Mouse (Mus musculus): ENCODE results near the gene Golga7b. TPM values are rescaled to one million over a fixed set of nuclear protein-coding genes. Genes with fewer than 3 reads are reported as not detected.

Golga7b gene
- total RNA-seq (2014; fragmentation: Nextera tagmentation) (not detected in 2 replicates), total RNA-seq (2017) (0.11 TPM in 1 of 2 replicates, not detected in the other), polyA plus RNA-seq (2012) (not detected in 2 replicates)

GRCm38 (mm10) chr19:42247519-42247918 is at the start of gene Golga7b:
TSS of gene Golga7b (plus strand) at chr19:42247574.
- H3K36me3 ChIP-seq (replicated peaks) = no peaks in the 10 kb centered on the region
- no peak for ATAC-seq (ENCODE audit: extremely low read depth, insufficient number of reproducible peaks, low FRiP score, poor library complexity, severe bottlenecking)
- H3K27me3 ChIP-seq (ENCODE audit: insufficient read depth, low read length) = peaks cover 17% of the 10 kb centered on the region; the same call in 1 of the 2 replicates
- H3K9me3 ChIP-seq (replicated peaks) = no peaks in the 10 kb centered on the region
- DNase-seq (ENCODE audit: low spot score) = no peak
- no peaks in the 10 kb centered on the region for H3K4me1 ChIP-seq (ENCODE audit: insufficient read depth, low read depth, low read length)
- H3K4me3 ChIP-seq (ENCODE audit: low read depth, low read length) = no peak within 1 kb of the TSS
- TF ChIP-seq GATA1 (IDR thresholded peaks at IDR 0.05; ENCODE audit: borderline replicate concordance, low read length) = no peak
- no peak for TF ChIP-seq POLR2AphosphoS5 (IDR thresholded peaks at IDR 0.05; ENCODE audit: insufficient replicate concordance, low read depth, low read length)
- no peak for TF ChIP-seq TAL1 (conservative IDR thresholded peaks at IDR 0.05; ENCODE audit: low read depth, low read length)
- TF ChIP-seq GATA2 (IDR thresholded peaks at IDR 0.05; ENCODE audit: borderline replicate concordance, low read depth, low read length) = no peak
- TF ChIP-seq CTCF (IDR thresholded peaks at IDR 0.05; ENCODE audit: low read depth, low read length) = no peak

- peaks cover 5% of the 10 kb centered on the region; the same call in 1 of the 2 replicates for H3K4me1 ChIP-seq (ENCODE audit: insufficient read depth, low read depth, low read length)
- peaks cover 10% of the 10 kb centered on the region for H3K36me3 ChIP-seq (replicated peaks)
- no peak overlapping the region for H3K4me3 ChIP-seq (ENCODE audit: low read depth, low read length)
- ATAC-seq (ENCODE audit: extremely low read depth, insufficient number of reproducible peaks, low FRiP score, poor library complexity, severe bottlenecking) = no peak
- no peak for TF ChIP-seq CTCF (IDR thresholded peaks at IDR 0.05; ENCODE audit: low read depth, low read length)
- no peak for TF ChIP-seq GATA2 (IDR thresholded peaks at IDR 0.05; ENCODE audit: borderline replicate concordance, low read depth, low read length)
- TF ChIP-seq GATA1 (IDR thresholded peaks at IDR 0.05; ENCODE audit: borderline replicate concordance, low read length) = no peak
- TF ChIP-seq TAL1 (conservative IDR thresholded peaks at IDR 0.05; ENCODE audit: low read depth, low read length) = no peak
- TF ChIP-seq POLR2AphosphoS5 (IDR thresholded peaks at IDR 0.05; ENCODE audit: insufficient replicate concordance, low read depth, low read length) = no peak
- no peak for DNase-seq (ENCODE audit: low spot score)
- peaks cover 37% of the 10 kb centered on the region for H3K27me3 ChIP-seq (ENCODE audit: insufficient read depth, low read length)
- H3K9me3 ChIP-seq (replicated peaks) = no peaks in the 10 kb centered on the region
These were observed 49.3 kb upstream of the Golga7b start for GRCm38 (mm10) chr19:42198026-42198425.

GRCm38 (mm10) chr19:42201696-42202381 is 45.5 kb upstream of the Golga7b start, which contains the start of gene Sfrp5:
TSS of gene Sfrp5 (minus strand) at chr19:42202252.
- no peak for TF ChIP-seq GATA1 (IDR thresholded peaks at IDR 0.05; ENCODE audit: borderline replicate concordance, low read length)
- no peak for TF ChIP-seq TAL1 (conservative IDR thresholded peaks at IDR 0.05; ENCODE audit: low read depth, low read length)
- TF ChIP-seq GATA2 (IDR thresholded peaks at IDR 0.05; ENCODE audit: borderline replicate concordance, low read depth, low read length) = no peak
- TF ChIP-seq POLR2AphosphoS5 (IDR thresholded peaks at IDR 0.05; ENCODE audit: insufficient replicate concordance, low read depth, low read length) = no peak
- no peak for TF ChIP-seq CTCF (IDR thresholded peaks at IDR 0.05; ENCODE audit: low read depth, low read length)
- DNase-seq (ENCODE audit: low spot score) (no peak), ATAC-seq (ENCODE audit: extremely low read depth, insufficient number of reproducible peaks, low FRiP score, poor library complexity, severe bottlenecking) (no peak)
- no peak within 1 kb of the TSS; the same call in 1 of the 2 replicates for H3K4me3 ChIP-seq (ENCODE audit: low read depth, low read length)
- H3K27me3 ChIP-seq (ENCODE audit: insufficient read depth, low read length) = peaks cover 41% of the 10 kb centered on the region
- no peaks in the 10 kb centered on the region for H3K36me3 ChIP-seq (replicated peaks)
- no peaks in the 10 kb centered on the region for H3K9me3 ChIP-seq (replicated peaks)
- peaks cover 5% of the 10 kb centered on the region; the same call in 1 of the 2 replicates for H3K4me1 ChIP-seq (ENCODE audit: insufficient read depth, low read depth, low read length)

- ATAC-seq (ENCODE audit: extremely low read depth, insufficient number of reproducible peaks, low FRiP score, poor library complexity, severe bottlenecking) (no peak), DNase-seq (ENCODE audit: low spot score) (no peak)
These were observed 44.9 kb upstream of the Golga7b start for GRCm38 (mm10) chr19:42202467-42202866.

GRCm38 (mm10) chr19:42204306-42204705 is 43.1 kb upstream of the Golga7b start:
- TF ChIP-seq POLR2AphosphoS5 (IDR thresholded peaks at IDR 0.05; ENCODE audit: insufficient replicate concordance, low read depth, low read length) (no peak), GATA1 (IDR thresholded peaks at IDR 0.05; ENCODE audit: borderline replicate concordance, low read length) (no peak), GATA2 (IDR thresholded peaks at IDR 0.05; ENCODE audit: borderline replicate concordance, low read depth, low read length) (no peak), CTCF (IDR thresholded peaks at IDR 0.05; ENCODE audit: low read depth, low read length) (no peak), TAL1 (conservative IDR thresholded peaks at IDR 0.05; ENCODE audit: low read depth, low read length) (no peak)
- ATAC-seq (ENCODE audit: extremely low read depth, insufficient number of reproducible peaks, low FRiP score, poor library complexity, severe bottlenecking) (no peak), DNase-seq (ENCODE audit: low spot score) (no peak)
- Histone ChIP-seq H3K4me1 (ENCODE audit: insufficient read depth, low read depth, low read length) (no peaks in the 10 kb centered on the region), H3K9me3 (replicated peaks) (no peaks in the 10 kb centered on the region), H3K27me3 (ENCODE audit: insufficient read depth, low read length) (peaks cover 37% of the 10 kb centered on the region), H3K36me3 (replicated peaks) (no peaks in the 10 kb centered on the region), H3K4me3 (ENCODE audit: low read depth, low read length) (no peak overlapping the region)

More at GRCm38 (mm10) chr19:42202467-42202866, 44.9 kb upstream of the Golga7b start:
- Histone ChIP-seq H3K9me3 (replicated peaks) (no peaks in the 10 kb centered on the region), H3K27me3 (ENCODE audit: insufficient read depth, low read length) (peaks cover 37% of the 10 kb centered on the region), H3K36me3 (replicated peaks) (no peaks in the 10 kb centered on the region), H3K4me1 (ENCODE audit: insufficient read depth, low read depth, low read length) (peaks cover 5% of the 10 kb centered on the region; the same call in 1 of the 2 replicates), H3K4me3 (ENCODE audit: low read depth, low read length) (no peak overlapping the region)
- TF ChIP-seq TAL1 (conservative IDR thresholded peaks at IDR 0.05; ENCODE audit: low read depth, low read length) (no peak), POLR2AphosphoS5 (IDR thresholded peaks at IDR 0.05; ENCODE audit: insufficient replicate concordance, low read depth, low read length) (no peak), GATA2 (IDR thresholded peaks at IDR 0.05; ENCODE audit: borderline replicate concordance, low read depth, low read length) (no peak), GATA1 (IDR thresholded peaks at IDR 0.05; ENCODE audit: borderline replicate concordance, low read length) (no peak), CTCF (IDR thresholded peaks at IDR 0.05; ENCODE audit: low read depth, low read length) (no peak)

- Histone ChIP-seq H3K9me3 (replicated peaks) (no peaks in the 10 kb centered on the region), H3K4me1 (ENCODE audit: insufficient read depth, low read depth, low read length) (no peaks in the 10 kb centered on the region), H3K4me3 (ENCODE audit: low read depth, low read length) (no peak overlapping the region), H3K27me3 (ENCODE audit: insufficient read depth, low read length) (peaks cover 40% of the 10 kb centered on the region), H3K36me3 (replicated peaks) (no peaks in the 10 kb centered on the region)
- no peak for ATAC-seq (ENCODE audit: extremely low read depth, insufficient number of reproducible peaks, low FRiP score, poor library complexity, severe bottlenecking)
- TF ChIP-seq CTCF (IDR thresholded peaks at IDR 0.05; ENCODE audit: low read depth, low read length) (no peak), TAL1 (conservative IDR thresholded peaks at IDR 0.05; ENCODE audit: low read depth, low read length) (no peak), POLR2AphosphoS5 (IDR thresholded peaks at IDR 0.05; ENCODE audit: insufficient replicate concordance, low read depth, low read length) (no peak), GATA1 (IDR thresholded peaks at IDR 0.05; ENCODE audit: borderline replicate concordance, low read length) (no peak)
- DNase-seq (ENCODE audit: low spot score) = no peak
These were observed 42.2 kb upstream of the Golga7b start for GRCm38 (mm10) chr19:42205201-42205600.
